Mouse (Mus musculus) cerebellum, adult 9-10 months (tissue): ENCODE measurements around the gene Cnnm2.

Source experiments
- DNase-seq: peaks from one replicate; pipeline ENCODE4 v3.0.0; 2022

Gene Cnnm2

DNA sequence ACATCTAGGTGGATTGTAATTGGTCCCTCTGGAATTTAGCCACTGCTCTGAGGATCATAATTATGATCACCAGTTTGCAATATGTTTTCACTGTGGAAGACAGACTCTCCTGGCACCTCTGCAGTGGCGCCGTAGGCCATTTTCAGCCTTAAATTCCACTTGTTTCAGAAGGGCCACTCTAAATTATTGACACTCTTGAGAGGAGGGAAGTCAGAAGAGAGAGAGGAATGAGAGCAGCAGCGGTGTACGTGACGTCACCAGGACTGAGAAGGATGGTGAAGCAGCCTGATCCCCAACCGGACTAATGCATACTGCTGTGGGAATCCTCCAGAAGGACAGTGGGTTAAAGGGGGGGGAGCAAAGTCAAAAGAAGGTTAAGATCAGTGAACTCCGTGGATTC lies 40.1 kb downstream of the Cnnm2 start:
- no peak for DNase-seq

DNA sequence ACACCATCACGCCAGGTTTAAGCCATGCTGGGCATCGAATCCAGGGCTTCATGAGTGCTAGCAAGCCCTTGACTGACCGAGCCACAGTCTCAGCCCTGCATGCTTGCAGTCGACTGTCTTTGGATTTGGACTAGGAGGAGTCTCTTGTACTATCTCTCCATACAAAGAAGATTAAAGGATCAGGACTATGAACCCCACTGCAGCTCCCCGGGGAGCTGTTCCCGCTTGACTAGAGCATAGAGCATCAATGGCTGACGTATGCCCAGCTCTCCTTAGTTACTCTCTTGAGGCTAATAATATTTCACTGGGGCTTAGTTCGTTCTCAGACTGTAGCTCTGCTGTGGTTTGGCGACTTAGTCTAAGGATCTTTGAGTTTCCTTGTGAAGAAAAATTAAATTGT lies 40.9 kb downstream of the Cnnm2 start:
- DNase-seq = no peak

DNA sequence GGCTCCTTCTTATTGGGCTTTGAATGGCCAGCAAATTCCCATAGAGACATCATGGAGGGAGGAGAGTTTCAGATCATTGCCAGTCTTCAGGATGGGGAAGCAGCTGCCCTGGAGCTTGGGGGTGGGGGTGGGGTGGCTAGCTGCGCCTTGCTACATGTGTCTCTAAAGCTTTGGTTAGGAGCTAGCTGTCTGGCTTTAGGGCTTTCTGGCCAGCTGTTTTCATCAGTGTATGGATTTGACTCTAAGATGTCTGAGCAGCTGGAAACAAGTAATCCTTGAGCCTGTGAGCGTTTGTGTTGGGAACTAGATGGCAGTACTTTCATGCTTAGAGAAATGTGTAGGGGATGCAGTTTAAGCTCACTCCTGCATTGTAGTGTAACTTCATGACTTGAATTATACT lies 42.3 kb downstream of the Cnnm2 start:
- DNase-seq = no peak

DNA sequence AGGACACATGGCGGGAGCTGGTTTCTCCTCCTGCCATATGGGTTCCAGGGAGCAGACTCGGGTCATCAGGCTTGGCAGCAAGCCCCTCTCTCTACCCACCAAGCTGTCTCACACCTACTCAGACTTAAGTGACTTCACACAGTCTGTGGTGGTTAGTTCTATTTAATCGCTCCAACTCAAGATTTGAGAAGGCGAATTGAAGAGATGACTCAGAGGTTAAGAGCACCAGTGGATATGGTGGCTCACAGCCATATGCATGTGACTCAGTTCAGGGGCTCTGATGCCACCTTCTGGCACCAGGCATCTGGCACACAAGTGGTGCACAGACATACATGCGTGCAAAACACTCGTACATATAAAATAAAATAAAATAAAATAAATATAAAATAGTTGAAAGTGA lies 43.4 kb downstream of the Cnnm2 start:
- DNase-seq = peak; percentile 66

DNA sequence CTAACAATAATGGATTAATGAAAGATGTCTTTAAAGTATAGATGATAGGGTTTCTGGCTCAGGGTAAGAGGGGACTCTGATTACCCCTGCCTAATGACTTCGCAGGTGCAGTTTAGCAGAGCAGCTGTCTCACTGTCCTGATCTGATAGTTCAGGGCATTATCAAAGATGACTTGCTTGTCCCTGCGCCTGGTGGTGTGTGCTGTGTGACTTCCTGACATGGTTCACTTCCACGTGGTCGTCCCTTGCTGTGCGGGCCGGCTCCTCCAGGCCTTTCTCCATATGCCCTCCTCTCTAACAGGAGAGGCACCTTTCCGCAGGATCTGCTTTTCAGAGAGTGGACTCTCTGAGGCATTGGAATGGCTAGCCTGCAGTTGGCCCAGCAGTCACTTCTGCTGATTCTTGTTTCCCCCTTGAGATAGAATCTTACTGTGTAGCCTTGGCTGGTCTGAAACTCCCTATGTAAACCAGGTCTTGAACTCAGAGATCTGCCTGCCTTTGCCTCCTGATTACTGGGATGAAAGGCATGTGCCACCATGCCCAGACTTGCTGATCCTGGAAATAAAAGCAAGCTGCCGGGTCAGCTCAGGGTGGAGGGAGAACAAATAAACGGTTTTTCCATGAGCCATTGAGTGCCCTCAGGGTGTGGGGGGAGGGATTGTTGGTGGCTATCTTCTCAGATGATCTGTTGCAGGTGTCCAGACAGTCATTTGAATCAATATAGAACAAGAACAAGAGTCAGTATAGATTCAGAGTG lies 44.7 kb downstream of the Cnnm2 start:
- no peak for DNase-seq

DNA sequence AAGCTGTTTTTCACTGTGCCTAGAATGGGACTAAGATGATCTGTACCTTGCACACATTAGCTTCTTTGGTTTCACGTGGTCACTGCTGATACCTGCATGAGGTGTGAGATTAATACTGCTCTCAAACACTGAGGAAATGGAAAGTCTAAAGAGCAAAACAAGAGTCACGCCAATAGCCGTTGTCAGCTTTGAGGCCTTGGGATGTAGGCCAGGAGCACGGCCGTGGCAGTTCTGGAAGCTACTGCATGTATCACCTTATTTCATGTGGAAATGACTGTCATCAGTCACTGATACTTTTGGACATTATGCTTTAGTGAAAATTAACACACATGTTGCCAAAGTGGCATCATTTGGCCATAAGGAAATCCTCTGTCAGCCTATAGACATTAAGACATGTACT lies 46.9 kb downstream of the Cnnm2 start:
- DNase-seq = no peak

DNA sequence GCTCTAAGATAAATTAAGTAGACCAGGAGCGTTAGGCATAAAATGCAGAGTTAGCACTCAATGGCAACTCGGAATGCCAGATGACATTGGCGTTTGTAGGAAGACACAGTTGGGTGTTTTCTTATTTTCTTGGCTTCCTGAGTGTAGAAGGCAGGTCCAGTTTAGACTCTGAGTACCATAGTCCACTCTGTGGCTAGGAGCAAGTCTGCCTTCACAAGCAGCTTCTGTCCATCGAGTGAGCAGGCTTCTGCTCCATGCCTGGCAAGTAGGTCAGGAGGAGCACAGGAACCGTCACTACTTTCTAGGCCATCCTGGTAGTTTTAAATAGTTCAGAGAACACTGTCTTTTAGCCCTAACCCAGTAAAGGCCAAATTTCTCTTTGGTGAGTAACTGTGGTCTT lies 47.6 kb downstream of the Cnnm2 start:
- DNase-seq = no peak

DNA sequence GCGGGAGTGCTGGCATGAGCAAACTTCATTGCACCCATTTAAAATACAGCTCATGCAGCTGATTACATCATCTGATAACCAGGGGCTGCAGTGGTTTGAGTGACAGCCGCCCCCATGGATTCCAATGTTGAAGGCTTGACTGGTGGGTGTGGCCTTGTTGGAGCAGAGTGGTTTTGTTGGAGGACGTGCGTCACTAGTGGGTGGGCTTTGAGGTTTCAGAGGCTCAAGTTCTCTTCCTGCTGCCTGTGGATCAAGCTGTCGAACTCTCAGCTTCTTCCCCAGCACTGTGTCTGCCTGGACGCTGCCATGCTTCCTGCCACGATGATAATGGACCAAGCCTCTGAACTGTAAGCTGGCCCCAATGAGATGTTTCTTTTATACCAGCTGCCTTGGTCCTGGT lies 57.9 kb downstream of the Cnnm2 start:
- no peak for DNase-seq

DNA sequence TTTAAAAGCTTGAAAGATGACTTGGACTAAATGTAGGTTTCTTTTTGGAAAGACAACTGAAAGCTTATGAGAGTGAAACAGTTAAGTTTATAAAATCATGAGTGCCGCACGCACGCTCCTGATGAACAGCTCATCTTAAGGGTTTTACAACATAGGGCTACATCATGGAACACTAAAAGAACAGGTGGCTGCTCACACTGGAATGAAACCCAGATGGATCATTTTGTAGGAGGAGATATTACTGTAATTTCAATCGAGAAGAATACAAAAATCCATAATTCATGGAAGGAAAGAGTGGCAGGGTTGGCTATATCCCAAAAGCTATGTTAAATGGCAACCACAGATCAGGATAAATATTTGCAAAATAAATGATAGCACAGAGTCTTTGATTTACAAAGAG lies 61.1 kb downstream of the Cnnm2 start:
- no peak for DNase-seq

DNA sequence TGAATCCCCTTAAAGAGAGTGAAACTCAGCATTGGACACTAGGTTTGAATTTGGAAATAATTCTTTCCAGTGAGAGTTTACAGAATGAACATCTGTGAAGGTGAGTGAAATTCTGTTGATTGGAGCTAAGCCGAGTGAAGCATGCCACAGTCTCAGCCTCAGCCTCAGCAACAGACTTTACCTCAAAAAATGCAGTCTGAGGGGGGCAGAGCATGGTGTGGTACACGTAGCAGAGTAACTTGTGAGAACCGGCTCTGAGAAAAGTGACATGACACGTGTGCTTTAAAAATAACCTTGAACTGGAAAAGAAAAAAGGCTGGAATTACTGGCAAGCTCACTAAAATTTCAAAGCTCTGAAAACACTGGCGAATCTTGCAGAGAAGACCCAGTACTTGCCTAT lies 62.4 kb downstream of the Cnnm2 start:
- DNase-seq = no peak

DNA sequence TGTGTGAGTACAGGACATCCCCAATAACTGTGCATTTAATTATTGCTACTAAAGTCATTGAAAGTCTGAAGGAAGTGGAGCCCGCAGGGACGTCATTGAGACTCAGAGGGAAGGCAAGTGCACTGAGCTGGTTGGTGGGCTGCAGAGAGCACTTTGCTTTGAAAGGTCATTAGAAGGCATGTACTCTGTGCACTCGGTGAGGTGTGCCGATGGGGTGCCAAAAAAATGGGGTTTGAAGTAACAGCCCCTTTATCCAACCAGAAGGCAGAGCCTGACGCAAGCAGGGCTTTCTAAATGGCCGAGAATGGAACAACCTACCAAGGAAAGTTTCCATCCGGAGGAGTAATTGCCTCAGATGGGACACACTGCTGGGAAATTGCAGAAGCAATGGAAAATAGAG lies 63.5 kb downstream of the Cnnm2 start:
- no peak for DNase-seq

DNA sequence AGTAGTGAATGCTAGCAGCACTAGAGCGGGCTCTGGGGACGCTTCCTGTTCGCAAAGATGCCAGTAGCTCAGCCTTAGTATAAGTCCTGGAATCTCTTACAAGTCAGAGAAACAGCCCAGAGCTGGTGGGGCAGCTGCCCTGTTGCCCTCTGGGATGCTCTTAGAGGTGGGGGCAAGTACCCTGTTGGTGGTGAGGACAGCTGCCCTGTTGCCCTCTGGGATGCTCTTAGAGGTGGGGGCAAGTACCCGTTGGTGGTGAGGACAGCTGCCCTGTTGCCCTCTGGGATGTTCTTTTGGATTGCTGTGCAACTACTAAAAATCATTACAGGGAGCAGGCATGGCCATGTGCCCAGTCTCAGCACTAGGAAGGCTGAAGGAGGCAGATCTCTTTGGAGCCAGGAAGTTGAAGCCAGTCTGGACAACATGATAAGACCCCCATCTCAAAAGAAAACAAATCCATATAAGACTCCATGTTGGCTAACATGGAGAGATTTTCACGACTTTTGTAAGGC lies 66.3 kb downstream of the Cnnm2 start:
- DNase-seq = no peak

DNA sequence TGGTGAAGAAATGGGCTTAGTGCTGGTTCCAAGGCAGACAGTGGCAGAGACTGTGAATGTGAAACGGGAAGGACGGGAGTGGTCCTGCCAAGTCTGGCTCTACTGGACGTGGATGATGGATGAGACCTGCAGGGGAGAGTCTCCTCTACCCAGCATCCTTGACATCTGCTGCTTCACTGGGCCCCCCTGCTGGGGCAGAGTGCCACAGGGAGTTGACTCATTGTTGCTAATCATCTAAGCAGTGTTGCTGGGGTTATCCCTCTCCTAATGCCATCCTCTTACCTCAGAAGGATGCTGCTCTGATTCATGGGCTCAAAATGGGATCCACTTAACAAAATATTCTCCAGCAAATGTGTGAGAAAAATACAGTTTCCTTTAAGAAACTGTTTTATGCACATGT lies 67.6 kb downstream of the Cnnm2 start:
- peak; percentile 51 for DNase-seq

DNA sequence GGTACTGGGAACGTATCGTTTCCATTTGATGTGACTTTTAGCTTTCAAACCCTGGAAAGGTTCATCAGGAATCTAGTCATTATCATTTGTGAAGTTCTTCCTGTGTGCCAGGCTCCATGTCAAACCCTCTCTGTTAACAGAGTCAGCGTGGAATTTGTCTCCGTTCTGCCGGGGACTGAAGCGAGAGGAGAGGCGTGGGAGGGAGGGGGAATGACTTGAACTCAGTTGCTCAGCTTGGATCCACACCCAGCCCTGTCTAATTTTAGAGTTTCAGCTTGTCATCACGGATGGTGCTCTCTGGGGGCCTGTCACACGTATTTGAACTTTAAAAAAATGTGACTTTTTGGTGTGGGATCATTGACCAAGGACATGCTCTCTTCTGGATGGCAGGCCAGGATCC lies 70.0 kb downstream of the Cnnm2 start:
- DNase-seq = no peak

DNA sequence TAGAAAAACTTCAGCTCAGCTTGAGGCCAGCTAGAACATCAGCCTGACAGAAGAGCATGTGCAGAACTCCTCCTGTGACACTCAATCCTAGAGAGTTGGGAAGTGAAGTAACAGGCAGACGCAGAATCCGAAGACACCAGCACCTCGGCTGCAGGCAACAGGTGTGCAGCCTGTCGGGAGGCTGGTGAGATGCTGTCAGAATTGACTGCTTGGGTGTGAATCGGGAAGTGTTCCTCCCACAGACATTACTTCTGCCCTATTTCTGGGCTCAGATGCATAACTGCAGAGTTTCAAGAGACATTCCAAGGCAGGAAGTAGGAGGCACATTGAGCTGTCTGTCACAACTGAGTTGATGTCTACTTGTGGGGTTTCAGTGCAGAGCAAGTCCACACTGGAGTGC lies 72.9 kb downstream of the Cnnm2 start:
- no peak for DNase-seq

DNA sequence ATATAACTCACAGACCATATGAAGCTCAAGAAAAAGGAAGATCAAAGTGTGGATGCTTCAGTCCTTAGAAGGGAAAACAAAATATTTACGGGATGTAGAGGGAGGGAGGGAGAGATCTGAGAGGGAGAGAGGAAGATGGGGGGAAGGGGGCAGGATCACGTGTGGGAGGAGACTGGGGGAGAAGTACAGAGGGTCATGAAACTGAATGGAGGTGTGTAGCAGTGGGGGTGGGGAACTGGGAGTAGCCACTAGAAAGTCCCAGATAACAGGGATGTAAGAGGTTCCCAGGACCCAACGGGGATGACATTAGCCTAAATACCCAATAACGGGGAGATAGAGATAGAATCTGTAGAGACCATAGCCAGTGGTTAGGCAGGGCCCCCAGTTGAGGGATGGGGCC lies 73.9 kb downstream of the Cnnm2 start:
- no peak for DNase-seq

DNA sequence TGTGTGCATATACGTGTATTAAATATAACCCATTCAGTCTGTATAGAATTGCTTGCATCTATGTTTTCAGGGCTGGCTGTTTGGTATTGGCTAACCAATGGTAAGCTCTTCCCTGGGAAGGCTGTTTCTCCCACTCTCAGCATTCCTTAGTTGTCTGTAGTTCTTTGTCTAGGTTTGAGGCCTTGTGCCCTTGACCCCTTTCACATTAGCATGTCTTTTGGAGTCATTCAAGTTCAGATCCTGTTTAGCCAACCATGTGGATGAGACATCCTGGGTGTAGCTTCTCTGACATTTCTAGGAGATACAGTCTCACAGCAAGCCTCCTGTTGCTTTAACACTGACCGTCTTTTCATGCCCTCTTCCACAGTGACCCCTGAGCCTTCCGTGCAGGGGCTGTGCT lies 74.7 kb downstream of the Cnnm2 start:
- DNase-seq = no peak

DNA sequence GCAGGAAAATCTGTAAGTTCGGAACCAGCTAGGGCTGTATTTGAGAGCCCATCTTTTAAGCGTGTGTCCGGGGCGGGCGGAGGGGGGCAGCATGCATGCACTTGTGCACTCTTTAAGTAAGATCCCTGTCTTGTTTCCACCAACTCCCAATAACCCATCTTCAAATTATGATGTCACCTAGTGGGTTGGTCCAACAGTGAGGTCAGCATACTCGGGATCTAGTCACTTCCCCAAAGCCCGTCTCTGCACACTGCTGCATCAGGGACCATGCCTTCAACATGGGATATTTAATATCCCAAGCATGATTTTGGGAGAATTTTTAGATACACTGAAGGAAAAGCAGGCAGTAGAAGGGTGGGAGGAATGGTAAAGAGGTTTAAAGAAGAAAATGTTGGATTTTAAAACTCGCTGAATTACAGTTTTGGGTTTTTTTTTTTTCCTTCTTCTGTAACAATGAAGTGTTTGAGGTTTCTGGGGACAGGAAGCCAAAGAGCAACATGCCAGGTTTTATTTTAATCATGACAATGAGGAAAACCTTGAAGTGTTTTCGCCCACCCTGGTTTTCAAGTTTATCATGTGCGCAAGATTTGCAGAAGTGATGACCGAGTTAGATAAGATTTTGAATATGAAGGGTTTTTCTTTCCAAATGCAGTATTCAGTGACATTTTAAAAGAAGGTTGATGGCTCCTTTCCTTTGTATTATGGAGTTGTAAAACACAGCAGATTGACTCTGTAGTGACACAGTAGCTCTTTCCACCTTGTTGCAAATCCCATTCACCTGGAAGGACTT lies 76.1 kb downstream of the Cnnm2 start:
- DNase-seq = no peak

DNA sequence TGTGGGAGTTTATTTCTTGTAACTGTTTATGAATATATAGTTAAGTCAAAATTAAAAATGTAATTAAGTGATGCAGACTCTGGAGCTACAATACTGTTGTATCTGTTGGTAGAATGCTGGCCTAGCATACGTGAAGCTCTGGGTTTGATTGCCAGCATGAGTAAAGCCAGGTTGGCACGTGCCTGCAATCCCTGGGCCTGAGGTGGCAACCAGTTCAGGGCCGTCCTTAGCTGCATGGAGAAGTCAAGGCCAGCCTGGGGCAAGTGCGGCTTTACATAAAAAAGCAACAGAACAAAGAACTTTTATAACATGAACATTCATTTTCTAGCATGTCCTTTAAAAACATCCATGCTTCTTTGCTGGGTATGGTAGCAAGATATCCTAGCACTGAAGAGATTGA lies 79.6 kb downstream of the Cnnm2 start:
- no peak for DNase-seq

DNA sequence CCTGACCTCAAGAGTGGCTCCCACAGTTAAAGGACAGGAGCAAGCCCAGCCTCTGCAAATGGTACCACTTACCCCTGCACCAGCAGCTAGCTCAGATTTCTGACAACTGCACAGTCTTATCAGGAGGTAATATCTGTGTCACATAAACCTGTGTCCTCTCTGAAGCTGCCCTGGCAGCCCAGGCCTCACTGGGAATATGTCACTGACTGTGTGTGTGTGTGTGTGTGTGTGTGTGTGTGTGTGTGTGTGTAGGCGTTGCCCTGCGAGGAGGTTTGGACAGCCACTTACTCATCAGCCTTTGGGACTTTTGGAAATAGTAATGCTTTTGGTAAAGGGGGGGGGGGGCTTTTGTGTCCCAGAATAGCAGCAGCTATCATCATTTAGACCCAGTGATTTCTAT lies 81.6 kb downstream of the Cnnm2 start:
- DNase-seq = no peak

DNA sequence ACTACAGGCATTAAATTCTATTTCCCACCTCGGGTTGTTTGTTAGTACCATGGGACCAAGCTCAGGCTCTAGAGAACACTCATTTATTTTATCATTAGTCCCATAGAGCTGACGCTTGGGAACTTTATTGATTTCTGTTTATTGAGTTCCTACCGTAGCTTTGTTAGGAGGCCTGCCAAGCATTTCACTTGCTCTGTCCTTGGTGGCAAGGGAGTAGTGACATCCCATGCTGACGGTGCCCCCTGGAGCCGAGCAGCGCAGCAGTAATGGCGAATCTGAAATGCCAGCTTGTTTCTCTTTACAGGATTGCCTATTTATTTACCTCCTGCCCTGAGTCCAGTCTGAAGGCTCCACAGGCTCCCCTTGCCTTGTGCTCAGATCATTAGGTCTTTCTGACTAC lies 84.7 kb downstream of the Cnnm2 start:
- no peak for DNase-seq

DNA sequence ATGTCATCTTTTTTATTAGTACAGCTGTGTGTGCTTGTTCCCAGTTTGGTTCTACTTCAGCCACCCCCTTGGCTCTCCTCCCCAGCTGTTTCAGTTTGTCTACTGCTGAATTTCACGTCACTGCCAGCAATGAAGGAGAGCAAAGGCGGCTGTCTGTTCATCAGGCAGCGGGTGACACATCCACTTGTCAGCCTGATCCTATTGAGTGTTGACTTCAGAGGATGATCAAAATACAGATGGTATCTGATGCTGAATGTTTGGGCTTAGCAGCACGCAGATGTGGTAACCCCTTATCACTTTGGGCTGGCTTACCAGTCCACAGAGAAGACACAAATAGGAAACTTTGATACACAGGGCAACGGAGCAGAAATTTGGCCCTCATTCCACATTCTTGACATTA lies 85.1 kb downstream of the Cnnm2 start:
- no peak for DNase-seq

DNA sequence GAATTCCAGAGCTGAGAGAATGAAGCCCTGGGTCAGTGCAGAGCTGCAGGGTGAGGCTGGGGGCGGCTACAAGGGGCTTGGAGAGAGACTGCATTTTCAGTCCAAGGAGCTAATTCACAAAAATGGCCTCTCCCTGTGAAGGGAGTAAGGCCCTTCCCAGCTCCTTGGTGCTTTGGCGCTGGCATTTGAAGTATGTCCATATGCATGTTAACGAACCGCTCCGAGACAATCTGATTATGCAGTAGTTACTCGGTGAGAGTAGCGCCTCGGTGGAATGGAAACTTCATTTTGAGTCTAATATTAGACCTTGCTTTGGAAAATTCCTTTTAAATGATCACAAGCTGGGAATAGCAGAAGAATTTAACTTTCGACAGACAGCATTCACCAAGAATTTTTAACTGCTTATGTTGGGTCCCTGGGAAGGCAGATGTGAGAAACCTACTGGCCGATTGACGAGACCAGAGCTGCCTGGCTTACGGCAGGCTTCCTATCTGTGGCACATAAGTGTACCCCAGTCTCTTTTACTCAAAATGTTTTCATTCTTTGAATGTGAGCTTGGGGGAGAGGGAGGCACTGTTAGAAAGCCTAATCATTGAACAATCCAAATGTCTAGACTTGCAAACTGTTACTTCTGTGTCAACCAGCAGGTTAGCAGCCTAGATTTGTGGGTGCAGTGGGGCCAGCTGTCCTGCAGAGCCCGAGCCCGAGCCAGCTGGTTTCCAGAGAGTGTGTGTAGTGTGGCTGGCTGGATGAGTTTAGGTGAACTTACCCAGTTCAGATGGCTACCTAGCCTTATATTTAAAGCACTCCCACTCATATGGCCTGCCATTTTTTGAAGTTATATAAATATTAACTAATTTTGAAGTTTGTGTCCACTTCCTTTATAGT lies 87.2 kb downstream of the Cnnm2 start:
- DNase-seq = no peak
